Mouse (Mus musculus) midbrain, embryonic 11.5 days (tissue): ENCODE measurements around the gene Apex1. TPM values are rescaled to one million over a fixed set of nuclear protein-coding genes. Genes with fewer than 3 reads are reported as not detected.
A peak's percentile ranks its signal among the peaks of the same experiment; 100 is the strongest.
"Not testable (repeated sequence)": the region's sequence is repeated elsewhere in the genome, so short reads cannot be mapped to it uniquely, and the experiment has no call there.

Experiments
- ATAC-seq: fragments of 200-750 bp; cut with Nextera tagmentation; 2 replicates; pipeline ENCODE4 v1.8.0; 2017; ENCODE audit warnings: moderate TSS enrichment, moderate library complexity; ENCODE audit not compliant: low FRiP score
- DNase-seq: peaks from one replicate; pipeline ENCODE4 v3.0.0; 2015; ENCODE audit warnings: low spot score; ENCODE audit errors: missing footprints
- H3K27ac ChIP-seq: fragments of 300-500 bp; sonication (generic); 2 replicates; pipeline ENCODE4 v1.5.1; 2014; ENCODE audit warnings: low read depth, low read length
- H3K27me3 ChIP-seq: fragments of 300-500 bp; sonication (generic); 2 replicates; pipeline ENCODE4 v1.6.1; 2014; ENCODE audit warnings: mild to moderate bottlenecking, low read length, moderate library complexity, mixed read lengths; ENCODE audit not compliant: control insufficient read depth, insufficient read depth
- H3K36me3 ChIP-seq: fragments of 300-500 bp; sonication (generic); 2 replicates; pipeline ENCODE4 v1.6.1; 2014; ENCODE audit warnings: mild to moderate bottlenecking, low read length, moderate library complexity, mixed read lengths; ENCODE audit not compliant: control insufficient read depth, insufficient read depth
- H3K4me1 ChIP-seq: fragments of 300-500 bp; sonication (generic); 2 replicates; pipeline ENCODE4 v1.6.1; 2014; ENCODE audit warnings: low read length; ENCODE audit not compliant: control insufficient read depth, insufficient read depth
- H3K4me2 ChIP-seq: fragments of 300-500 bp; sonication (generic); 2 replicates; pipeline ENCODE4 v1.6.1; 2014; ENCODE audit warnings: mild to moderate bottlenecking, moderate library complexity
- H3K4me3 ChIP-seq: fragments of 300-500 bp; sonication (generic); 2 replicates; pipeline ENCODE4 v1.5.1; 2014; ENCODE audit warnings: low read depth, low read length
- H3K9ac ChIP-seq: fragments of 300-500 bp; sonication (generic); 2 replicates; pipeline ENCODE4 v1.6.1; 2014; ENCODE audit warnings: low read length
- H3K9me3 ChIP-seq: fragments of 300-500 bp; sonication (generic); 2 replicates; pipeline ENCODE4 v1.6.1; 2016; ENCODE audit warnings: low read length; ENCODE audit not compliant: control insufficient read depth
- WGBS: fragments of 180-500 bp; shearing (Covaris S2); extraction: QIAGEN DNeasy Blood & Tissue Kit; methylation state at CpG from one replicate; pipeline ENCODE4 v1.1.7; 2014; 5-methylcytosine and 5-hydroxymethylcytosine counted together
- polyA plus RNA-seq: library from polyadenylated mRNA; unstranded; fragments of >200 nt; fragmentation: Nextera tagmentation; extraction: Ambion mirVana; gene quantifications from 2 replicates; pipeline ENCODE4 v1.2.1, GENCODE M21; 2014

Apex1 gene
- polyA plus RNA-seq, 1 experiment from 2014 or later = 413 TPM

DNA sequence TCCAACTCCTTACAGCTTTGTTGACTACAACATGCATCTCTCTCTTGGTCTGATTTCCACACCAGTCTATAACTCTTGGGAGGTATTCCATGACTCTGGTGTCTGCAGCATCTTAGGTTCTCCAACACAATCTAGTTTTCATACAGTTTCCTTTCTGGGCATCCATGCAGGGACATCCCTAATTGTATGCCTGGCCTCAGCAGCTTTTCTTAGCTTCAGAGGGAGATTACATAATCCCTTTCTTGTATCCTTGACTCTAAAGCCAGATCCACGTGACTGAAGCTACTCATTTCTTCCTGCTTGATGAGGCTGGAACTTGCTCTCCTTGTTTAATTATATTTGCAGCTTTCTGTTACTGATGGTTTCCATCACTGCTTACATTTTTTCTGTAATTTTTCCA is 11.9 kb downstream of the Apex1 start:
- ATAC-seq (no peak), DNase-seq (no peak)
- peaks cover 3% of the 10 kb centered on the region for H3K4me1 ChIP-seq
- H3K36me3 ChIP-seq = no peaks in the 10 kb centered on the region
- WGBS = 44% methylated on average over 1 of the region's 1 CpGs
- no peaks in the 10 kb centered on the region for H3K9me3 ChIP-seq
- no peak overlapping the region for H3K4me2 ChIP-seq
- no peak overlapping the region for H3K9ac ChIP-seq
- no peaks in the 10 kb centered on the region for H3K27me3 ChIP-seq
- no peak overlapping the region for H3K27ac ChIP-seq
- no peak overlapping the region for H3K4me3 ChIP-seq

DNA sequence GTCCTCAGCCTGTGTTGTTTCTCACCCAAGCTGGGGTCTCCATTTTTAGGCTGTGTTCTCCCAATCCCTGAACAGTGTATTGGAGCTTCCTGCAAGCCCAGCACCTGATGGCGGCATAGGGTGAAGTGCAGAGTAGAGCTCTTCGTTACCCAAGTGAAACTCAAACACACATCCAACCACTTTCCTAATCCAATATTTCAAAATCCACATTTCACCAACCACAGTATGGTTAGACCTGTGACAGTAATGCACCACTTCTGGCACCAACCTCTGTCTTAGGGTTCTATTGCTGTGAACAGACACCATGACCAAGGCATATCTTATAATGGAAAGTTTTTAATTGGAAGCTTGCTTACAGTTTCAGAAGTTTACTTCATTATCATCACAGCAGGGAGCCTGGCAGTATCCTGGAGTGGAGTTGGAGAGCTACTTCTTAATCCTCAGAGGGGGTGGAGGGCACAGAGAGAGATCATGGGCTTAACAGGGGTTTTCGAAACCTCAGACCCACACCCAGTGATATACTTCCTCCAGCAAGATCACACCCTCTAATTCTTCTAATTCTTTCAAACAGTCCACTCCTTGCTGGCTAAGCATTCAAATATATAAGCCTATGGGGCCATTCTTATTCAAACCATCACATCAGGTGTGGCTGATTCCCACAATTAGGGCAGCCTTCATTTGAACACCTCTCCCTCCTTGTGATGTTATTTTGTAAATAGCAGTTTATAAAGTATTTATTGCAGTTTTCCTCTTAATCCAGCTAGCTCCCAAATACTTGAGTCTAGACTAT is 13.5 kb downstream of the Apex1 start:
- 86% methylated on average over 3 of the region's 3 CpGs for WGBS
- no peak for ATAC-seq
- H3K36me3 ChIP-seq = no peaks in the 10 kb centered on the region
- no peaks in the 10 kb centered on the region for H3K9me3 ChIP-seq
- H3K4me2 ChIP-seq = no peak overlapping the region
- no peaks in the 10 kb centered on the region for H3K27me3 ChIP-seq
- no peaks in the 10 kb centered on the region for H3K4me1 ChIP-seq
- H3K27ac ChIP-seq = no peak overlapping the region
- no peak overlapping the region for H3K9ac ChIP-seq
- no peak for DNase-seq
- no peak overlapping the region for H3K4me3 ChIP-seq

DNA sequence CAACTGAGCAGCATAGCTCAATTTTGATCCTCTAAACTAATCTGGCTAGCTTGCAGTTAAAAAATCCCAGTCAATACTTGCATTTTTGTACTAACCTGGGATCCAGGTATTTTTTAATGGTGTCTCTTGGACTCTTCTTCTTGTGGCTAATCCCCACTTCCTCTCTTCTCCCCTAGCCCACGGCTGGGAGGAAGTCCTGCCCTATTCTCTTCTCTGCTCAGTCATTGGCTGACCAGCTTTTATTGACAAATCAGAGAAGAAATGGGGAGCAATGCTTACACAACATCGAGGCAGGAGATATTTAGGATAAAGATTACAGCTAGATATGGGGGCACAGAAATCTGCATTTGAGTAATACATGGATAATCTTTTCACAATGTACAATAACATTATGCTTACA is 14.2 kb downstream of the Apex1 start:
- Histone ChIP-seq H3K4me3 (no peak overlapping the region), H3K9ac (no peak overlapping the region), H3K4me2 (no peak overlapping the region), H3K4me1 (no peaks in the 10 kb centered on the region), H3K27ac (no peak overlapping the region), H3K27me3 (no peaks in the 10 kb centered on the region), H3K9me3 (no peaks in the 10 kb centered on the region), H3K36me3 (no peaks in the 10 kb centered on the region)
- DNase-seq = no peak
- WGBS = 49% methylated on average over 2 of the region's 2 CpGs
- no peak for ATAC-seq

DNA sequence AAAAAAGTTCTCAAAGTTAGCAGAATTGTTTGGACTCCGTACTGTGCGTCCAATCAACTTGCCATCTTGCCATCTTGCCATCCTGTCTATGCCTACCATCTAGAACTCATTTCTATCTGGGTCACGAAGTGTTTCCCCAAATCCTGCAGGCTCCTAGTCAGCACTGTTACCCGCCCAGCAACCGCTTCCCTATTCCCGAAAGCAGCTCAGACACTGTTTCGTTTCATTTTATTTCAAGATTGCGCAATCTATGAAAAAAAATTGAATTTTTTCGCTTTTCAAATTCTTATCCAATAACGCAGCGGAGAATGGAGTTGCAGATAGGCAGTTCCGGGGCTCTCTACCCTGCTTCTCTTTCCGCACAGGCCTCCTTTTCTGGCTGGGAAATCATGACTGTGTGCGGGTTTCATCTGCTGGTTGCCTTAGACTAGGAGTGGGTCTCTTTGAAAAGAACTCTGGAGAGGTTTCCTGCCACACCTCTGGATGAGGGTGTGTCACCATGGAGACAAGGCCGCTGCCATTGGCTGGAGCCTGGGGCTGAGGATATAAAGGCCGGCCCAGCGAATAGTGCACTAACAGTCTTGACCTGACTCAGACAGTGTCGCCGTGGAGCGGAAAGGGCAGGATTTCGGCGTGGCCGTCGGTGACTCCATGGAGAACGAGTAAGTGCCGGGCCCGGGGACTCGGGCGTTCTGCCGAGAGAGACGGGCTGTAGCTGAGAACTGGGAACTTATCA is 19.3 kb downstream of the Apex1 start, which contains the start of gene Gm49342:
TSS of gene Gm49342 (plus strand) at position 586 of the 736 bp plus-strand sequence.
- DNase-seq (peak; percentile 98), ATAC-seq (peak; percentile 100)
- Histone ChIP-seq H3K36me3 (no peaks in the 10 kb centered on the region), H3K4me2 (peak within 1 kb of the TSS; percentile 61), H3K4me1 (peaks cover 7% of the 10 kb centered on the region; the same call in 1 of the 2 replicates), H3K27ac (peak within 1 kb of the TSS; percentile 32), H3K9me3 (no peaks in the 10 kb centered on the region), H3K27me3 (no peaks in the 10 kb centered on the region), H3K9ac (peak within 1 kb of the TSS; percentile 60), H3K4me3 (peak within 1 kb of the TSS; percentile 38)
- 18% methylated on average over 31 of the region's 31 CpGs for WGBS

DNA sequence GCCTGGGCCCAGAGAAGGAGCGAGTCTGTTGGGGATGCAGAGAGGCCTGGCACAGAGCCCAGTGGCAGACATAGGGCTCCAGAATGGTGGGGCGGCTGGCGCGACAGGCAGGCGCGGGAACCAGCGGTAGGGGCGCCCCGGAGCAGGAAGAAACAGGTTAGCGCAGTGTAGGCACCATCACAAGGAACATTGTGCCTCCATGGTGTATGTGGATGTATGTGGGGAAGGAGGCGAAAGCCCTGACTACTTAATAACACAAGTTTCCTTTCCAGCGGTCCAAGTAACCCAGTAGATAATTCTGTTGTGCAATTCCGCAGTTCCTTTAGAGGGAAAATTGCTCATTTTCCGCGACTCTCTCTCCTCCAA is 19.9 kb downstream of the Apex1 start:
- H3K4me1 ChIP-seq, H3K9me3 ChIP-seq, H3K27me3 ChIP-seq, H3K36me3 ChIP-seq: not testable (repeated sequence)
- Histone ChIP-seq H3K9ac (peak overlapping the region; percentile 60), H3K27ac (peak overlapping the region; percentile 32), H3K4me3 (peak overlapping the region; percentile 38), H3K4me2 (peak overlapping the region; percentile 61)
- DNase-seq (peak; percentile 94), ATAC-seq (peak; percentile 97)
- WGBS = under 1% methylated on average over 14 of the region's 15 CpGs

DNA sequence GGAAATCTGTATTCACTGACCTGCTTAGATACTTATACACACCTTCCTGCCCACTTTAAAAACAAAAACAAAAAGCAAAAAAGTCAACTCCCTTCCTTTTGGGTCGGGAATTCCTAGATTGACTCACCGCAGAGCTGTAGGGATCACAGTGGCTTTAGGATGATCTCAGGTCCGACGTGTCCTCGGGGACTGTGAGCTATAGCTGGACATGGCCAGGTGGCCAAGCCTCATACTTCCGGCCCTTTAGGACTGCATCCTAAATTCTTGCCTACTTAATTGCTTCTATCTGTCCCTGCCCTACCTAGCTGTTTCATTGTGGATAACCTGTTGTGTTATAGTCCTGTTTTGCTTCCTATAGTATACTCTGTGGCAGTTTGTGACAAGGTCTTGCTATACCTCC is 20.3 kb downstream of the Apex1 start:
- not testable (repeated sequence) for DNase-seq, H3K4me1 ChIP-seq, H3K27ac ChIP-seq, H3K27me3 ChIP-seq, H3K36me3 ChIP-seq, H3K9me3 ChIP-seq, ATAC-seq
- Histone ChIP-seq H3K4me2 (peak overlapping the region; percentile 61), H3K4me3 (peak overlapping the region; percentile 38), H3K9ac (peak overlapping the region; percentile 60)
- 12% methylated on average over 6 of the region's 6 CpGs for WGBS

DNA sequence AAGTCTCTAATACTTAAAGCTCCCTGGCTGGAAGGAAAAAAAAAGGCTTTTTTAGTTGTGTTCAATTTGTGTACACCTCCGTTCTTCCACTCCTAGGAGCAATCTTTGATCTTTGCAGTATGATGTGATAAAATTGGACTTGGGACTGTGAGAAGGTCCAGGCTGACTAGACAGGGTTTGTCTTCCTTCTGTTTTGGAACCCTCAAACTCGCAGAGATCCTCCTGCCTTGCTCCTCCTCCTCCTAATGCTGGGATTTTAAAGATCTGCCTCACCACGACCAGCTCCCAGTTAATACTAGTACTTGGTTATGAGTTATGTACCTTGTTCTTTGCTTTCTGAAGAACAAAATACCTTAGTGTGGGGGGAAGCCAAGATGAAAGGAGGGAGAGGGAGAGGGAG is 20.8 kb downstream of the Apex1 start:
- not testable (repeated sequence) for H3K36me3 ChIP-seq, ATAC-seq, H3K9me3 ChIP-seq, DNase-seq, H3K27ac ChIP-seq, H3K27me3 ChIP-seq, H3K4me1 ChIP-seq
- H3K9ac ChIP-seq = peak overlapping the region; percentile 60; the same call in 1 of the 2 replicates
- H3K4me2 ChIP-seq = peak overlapping the region; percentile 61
- WGBS = 31% methylated on average over 3 of the region's 3 CpGs
- peak overlapping the region; percentile 38; the same call in 1 of the 2 replicates for H3K4me3 ChIP-seq

DNA sequence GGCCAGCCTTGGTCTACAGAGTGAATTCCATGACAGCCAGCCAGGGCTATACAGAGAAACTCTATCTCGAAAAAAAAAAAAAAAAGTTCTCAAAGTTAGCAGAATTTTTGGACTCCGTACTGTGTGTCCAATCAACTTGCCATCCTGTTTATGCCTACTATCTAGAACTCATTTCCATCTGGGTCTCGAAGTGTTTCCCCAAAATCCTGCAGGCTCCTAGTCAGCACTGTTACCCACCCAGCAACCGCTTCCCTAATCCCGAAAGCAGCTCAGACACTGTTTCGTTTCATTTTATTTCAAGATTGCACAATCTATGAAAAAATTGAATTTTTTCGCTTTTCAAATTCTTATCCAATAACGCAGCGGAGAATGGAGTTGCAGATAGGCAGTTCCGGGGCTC is 30.7 kb downstream of the Apex1 start:
- Histone ChIP-seq H3K27me3 (no peaks in the 10 kb centered on the region), H3K4me2 (no peak overlapping the region), H3K4me3 (no peak overlapping the region), H3K36me3 (peaks cover 3% of the 10 kb centered on the region; the same call in 1 of the 2 replicates), H3K9me3 (no peaks in the 10 kb centered on the region), H3K27ac (no peak overlapping the region), H3K4me1 (no peaks in the 10 kb centered on the region), H3K9ac (no peak overlapping the region)
- WGBS = 91% methylated on average over 10 of the region's 10 CpGs
- DNase-seq = peak; percentile 66
- no peak for ATAC-seq

DNA sequence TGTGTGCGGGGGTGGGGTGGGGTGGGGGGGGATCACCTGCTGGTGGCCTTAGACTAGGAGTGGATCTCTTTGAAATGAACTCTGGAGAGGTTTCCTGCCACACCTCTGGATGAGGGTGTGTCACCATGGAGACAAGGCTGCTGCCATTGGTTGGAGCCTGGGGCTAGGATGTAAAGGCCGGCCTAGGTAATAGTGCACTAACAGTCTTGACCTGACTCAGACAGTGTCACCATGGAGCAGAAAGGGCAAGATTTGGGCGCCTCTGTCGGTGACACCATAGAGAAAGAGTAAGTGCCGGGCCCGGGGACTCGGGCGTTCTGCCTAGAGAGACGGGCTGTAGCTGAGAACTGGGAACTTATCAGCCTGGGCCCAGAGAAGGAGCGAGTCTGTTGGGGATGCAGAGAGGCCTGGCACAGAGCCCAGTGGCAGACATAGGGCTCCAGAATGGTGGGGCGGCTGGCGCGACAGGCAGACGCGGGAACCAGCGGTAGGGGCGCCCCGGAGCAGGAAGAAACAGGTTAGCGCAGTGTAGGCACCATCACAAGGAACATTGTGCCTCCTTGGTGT is 31.3 kb downstream of the Apex1 start, which contains the start of gene Pnp2:
TSS of gene Pnp2 (plus strand) at position 51 of the 567 bp plus-strand sequence.
- not testable (repeated sequence) for H3K27me3 ChIP-seq, H3K36me3 ChIP-seq, H3K9ac ChIP-seq, H3K4me1 ChIP-seq, H3K9me3 ChIP-seq, H3K27ac ChIP-seq, H3K4me3 ChIP-seq
- H3K4me2 ChIP-seq = peak within 1 kb of the TSS; percentile 24
- WGBS = 11% methylated on average over 19 of the region's 19 CpGs
- peak; percentile 90 for DNase-seq
- ATAC-seq = peak; percentile 81
